Mouse (Mus musculus): ENCODE measurements at regions not wholly inside any gene's neighbourhood (a gene's known extent, or its start where the extent isn't known, plus 50 kb on each side); places are given as distances from the start of the nearest gene placed in this dataset.

- DNase-seq (ENCODE audit: low spot score in 2 of 2) = peak; percentile 47 to 72
Measured at GRCm38 (mm10) chr5:121078531-121078930, 68.6 kb upstream of the Rph3a start.

GRCm38 (mm10) chr5:121076741-121077140 lies 66.8 kb upstream of the Rph3a start:
- DNase-seq (ENCODE audit: low spot score in 2 of 2) = no peak

- DNase-seq (ENCODE audit: low spot score in 2 of 2) = peak in 1 of 2 experiments; percentile 16
Measured at GRCm38 (mm10) chr5:121068821-121069220, 58.9 kb upstream of the Rph3a start.

- DNase-seq (ENCODE audit: low spot score in 2 of 2) = no peak
Measured at GRCm38 (mm10) chr5:121064721-121065120, 54.8 kb upstream of the Rph3a start.

- DNase-seq (ENCODE audit: low spot score in 2 of 2) = no peak
Measured at GRCm38 (mm10) chr5:121062930-121063584, 53.2 kb upstream of the Rph3a start.

GRCm38 (mm10) chr5:121061688-121062087 lies 51.8 kb upstream of the Rph3a start:
- no peak for DNase-seq (ENCODE audit: low spot score in 2 of 2)
